Mouse (Mus musculus) lung, embryonic 14.5 days (tissue): Measurements from ENCODE around the gene D930020B18Rik. TPM values are rescaled to one million over a fixed set of nuclear protein-coding genes. Genes with fewer than 3 reads are reported as not detected.

Experiments
- ATAC-seq: fragments of 200-750 bp; cut with Nextera tagmentation; 2 replicates; pipeline ENCODE4 v1.8.0; 2017; ENCODE audit warnings: mild to moderate bottlenecking, moderate TSS enrichment, moderate library complexity; ENCODE audit not compliant: insufficient read depth
- DNase-seq: peaks from one replicate; pipeline ENCODE4 v3.0.0-alpha.2; 2015
- H3K27ac ChIP-seq: fragments of 300-500 bp; sonication (generic); 2 replicates; pipeline ENCODE4 v1.5.1; 2014; ENCODE audit warnings: low read depth, mild to moderate bottlenecking, moderate library complexity
- H3K27me3 ChIP-seq: fragments of 300-500 bp; sonication (generic); 2 replicates; pipeline ENCODE4 v1.6.1; 2014; ENCODE audit warnings: low read length, control low read depth; ENCODE audit not compliant: insufficient read depth
- H3K36me3 ChIP-seq: fragments of 300-500 bp; sonication (generic); 2 replicates; pipeline ENCODE4 v1.6.1; 2014; ENCODE audit warnings: control low read depth; ENCODE audit not compliant: insufficient read depth
- H3K4me1 ChIP-seq: fragments of 300-500 bp; sonication (generic); 2 replicates; pipeline ENCODE4 v1.6.1; 2014; ENCODE audit warnings: antibody characterized with exemption, control low read depth; ENCODE audit not compliant: insufficient read depth
- H3K4me2 ChIP-seq: fragments of 300-500 bp; sonication (generic); 2 replicates; pipeline ENCODE4 v1.6.1; 2014; ENCODE audit warnings: mild to moderate bottlenecking
- H3K4me3 ChIP-seq: fragments of 300-500 bp; sonication (generic); 2 replicates; pipeline ENCODE4 v1.5.1; 2014; ENCODE audit warnings: low read depth, low read length
- H3K9ac ChIP-seq: fragments of 300-500 bp; sonication (generic); 2 replicates; pipeline ENCODE4 v1.6.1; 2014
- H3K9me3 ChIP-seq: fragments of 300-500 bp; sonication (generic); 2 replicates; pipeline ENCODE4 v1.6.1; 2016; ENCODE audit warnings: low read depth, low read length, control low read depth
- CTCF ChIP-seq: IDR thresholded peaks from 2 replicates; pipeline ENCODE4 v1.5.1; 2016; ENCODE audit warnings: antibody characterized with exemption, low read depth
- WGBS: fragments of 180-500 bp; shearing (Covaris S2); extraction: QIAGEN DNeasy Blood & Tissue Kit; methylation state at CpG from one replicate; pipeline ENCODE4 v1.1.7; 2014; 5-methylcytosine and 5-hydroxymethylcytosine counted together
- polyA plus RNA-seq: library from polyadenylated mRNA; unstranded; fragments of >200 nt; fragmentation: Nextera tagmentation; extraction: Ambion mirVana; gene quantifications from 2 replicates; pipeline ENCODE4 v1.2.1, GENCODE M21; 2014

Gene D930020B18Rik
- polyA plus RNA-seq, 1 experiment from 2014 or later: 0.54 TPM

GRCm38 (mm10) chr10:121662711-121663110, 21.3 kb downstream of the D930020B18Rik start:
- no peaks in the 10 kb centered on the region; the same call in 1 of the 2 replicates for H3K4me1 ChIP-seq
- no peak overlapping the region for H3K4me2 ChIP-seq
- 86% methylated on average over 2 of the region's 2 CpGs for WGBS
- no peak for DNase-seq
- H3K4me3 ChIP-seq: no peak overlapping the region
- TF ChIP-seq CTCF: no peak
- no peaks in the 10 kb centered on the region for H3K9me3 ChIP-seq
- no peaks in the 10 kb centered on the region for H3K27me3 ChIP-seq
- no peaks in the 10 kb centered on the region for H3K36me3 ChIP-seq
- ATAC-seq: no peak
- no peak overlapping the region for H3K27ac ChIP-seq
- H3K9ac ChIP-seq: no peak overlapping the region

- ATAC-seq (no peak), DNase-seq (no peak)
- Histone ChIP-seq H3K4me1 (no peaks in the 10 kb centered on the region; the same call in 1 of the 2 replicates), H3K27me3 (no peaks in the 10 kb centered on the region), H3K9me3 (no peaks in the 10 kb centered on the region), H3K4me3 (no peak overlapping the region), H3K27ac (no peak overlapping the region), H3K9ac (no peak overlapping the region), H3K4me2 (no peak overlapping the region), H3K36me3 (no peaks in the 10 kb centered on the region)
- no peak for TF ChIP-seq CTCF
- WGBS: 59% methylated on average over 13 of the region's 13 CpGs
Measured at GRCm38 (mm10) chr10:121663599-121663998, 22.2 kb downstream of the D930020B18Rik start.

GRCm38 (mm10) chr10:121665631-121666145, 24.3 kb downstream of the D930020B18Rik start:
- WGBS: 38% methylated on average over 8 of the region's 8 CpGs
- no peak for TF ChIP-seq CTCF
- Histone ChIP-seq H3K9me3 (no peaks in the 10 kb centered on the region), H3K4me3 (no peak overlapping the region), H3K27ac (no peak overlapping the region), H3K27me3 (no peaks in the 10 kb centered on the region), H3K9ac (no peak overlapping the region), H3K36me3 (no peaks in the 10 kb centered on the region), H3K4me2 (no peak overlapping the region), H3K4me1 (no peaks in the 10 kb centered on the region; the same call in 1 of the 2 replicates)
- DNase-seq (peak; percentile 47), ATAC-seq (no peak)

GRCm38 (mm10) chr10:121669103-121669502, 27.7 kb downstream of the D930020B18Rik start:
- no peaks in the 10 kb centered on the region; the same call in 1 of the 2 replicates for H3K4me1 ChIP-seq
- peaks cover 3% of the 10 kb centered on the region; the same call in 1 of the 2 replicates for H3K9me3 ChIP-seq
- no peak overlapping the region for H3K4me3 ChIP-seq
- no peak overlapping the region for H3K27ac ChIP-seq
- no peak overlapping the region for H3K4me2 ChIP-seq
- H3K9ac ChIP-seq: no peak overlapping the region
- DNase-seq: no peak
- no peak for TF ChIP-seq CTCF
- H3K36me3 ChIP-seq: no peaks in the 10 kb centered on the region
- no peak for ATAC-seq
- WGBS: 80% methylated on average over 10 of the region's 10 CpGs
- no peaks in the 10 kb centered on the region for H3K27me3 ChIP-seq

- Histone ChIP-seq H3K9me3 (peaks cover 3% of the 10 kb centered on the region; the same call in 1 of the 2 replicates), H3K27me3 (no peaks in the 10 kb centered on the region), H3K27ac (no peak overlapping the region), H3K4me2 (no peak overlapping the region), H3K36me3 (no peaks in the 10 kb centered on the region), H3K9ac (no peak overlapping the region), H3K4me3 (no peak overlapping the region), H3K4me1 (no peaks in the 10 kb centered on the region)
- ATAC-seq (no peak), DNase-seq (no peak)
- TF ChIP-seq CTCF: no peak
- WGBS: 58% methylated on average over 7 of the region's 7 CpGs
Measured at GRCm38 (mm10) chr10:121677019-121677418, 35.6 kb downstream of the D930020B18Rik start.

GRCm38 (mm10) chr10:121680902-121681301, 39.5 kb downstream of the D930020B18Rik start:
- no peaks in the 10 kb centered on the region for H3K9me3 ChIP-seq
- H3K4me1 ChIP-seq: no peaks in the 10 kb centered on the region
- H3K36me3 ChIP-seq: no peaks in the 10 kb centered on the region
- 63% methylated on average over 2 of the region's 2 CpGs for WGBS
- H3K4me2 ChIP-seq: no peak overlapping the region
- no peak overlapping the region for H3K27ac ChIP-seq
- DNase-seq: no peak
- H3K9ac ChIP-seq: no peak overlapping the region
- ATAC-seq: no peak
- H3K4me3 ChIP-seq: no peak overlapping the region
- TF ChIP-seq CTCF: no peak
- H3K27me3 ChIP-seq: no peaks in the 10 kb centered on the region

- no peaks in the 10 kb centered on the region for H3K27me3 ChIP-seq
- H3K36me3 ChIP-seq: no peaks in the 10 kb centered on the region
- 85% methylated on average over 10 of the region's 10 CpGs for WGBS
- no peaks in the 10 kb centered on the region for H3K4me1 ChIP-seq
- no peak for ATAC-seq
- H3K4me2 ChIP-seq: no peak overlapping the region
- H3K4me3 ChIP-seq: no peak overlapping the region
- H3K9me3 ChIP-seq: no peaks in the 10 kb centered on the region
- DNase-seq: no peak
- no peak overlapping the region for H3K27ac ChIP-seq
- no peak overlapping the region for H3K9ac ChIP-seq
- no peak for TF ChIP-seq CTCF
Measured at GRCm38 (mm10) chr10:121682539-121682938, 41.2 kb downstream of the D930020B18Rik start.
